Mouse (Mus musculus) embryonic facial prominence, embryonic 10.5 days (tissue): ENCODE measurements around the gene Ermard. TPM values are rescaled to one million over a fixed set of nuclear protein-coding genes. Genes with fewer than 3 reads are reported as not detected.
"Not testable (repeated sequence)": the region's sequence is repeated elsewhere in the genome, so short reads cannot be mapped to it uniquely, and the experiment has no call there.

Source experiments
- DNase-seq: peaks from one replicate; pipeline ENCODE4 v3.0.0-alpha.2; 2017; ENCODE audit warnings: low spot score
- H3K27ac ChIP-seq: fragments of 300-500 bp; sonication (generic); replicated peaks from 2 replicates; pipeline ENCODE4 v1.5.1; 2016; ENCODE audit warnings: mild to moderate bottlenecking
- H3K27me3 ChIP-seq: fragments of 300-500 bp; sonication (generic); replicated peaks from 2 replicates; pipeline ENCODE4 v1.6.1; 2016; ENCODE audit warnings: low read depth, mild to moderate bottlenecking; ENCODE audit not compliant: poor library complexity, severe bottlenecking
- H3K36me3 ChIP-seq: fragments of 300-500 bp; sonication (generic); replicated peaks from 2 replicates; pipeline ENCODE4 v1.6.1; 2016; ENCODE audit warnings: mild to moderate bottlenecking, moderate library complexity
- H3K4me1 ChIP-seq: fragments of 300-500 bp; sonication (generic); 2 replicates; pipeline ENCODE4 v1.6.1; 2016
- H3K4me3 ChIP-seq: fragments of 300-500 bp; sonication (generic); 2 replicates; pipeline ENCODE4 v1.5.1; 2016; ENCODE audit warnings: mild to moderate bottlenecking, moderate library complexity
- H3K9me3 ChIP-seq: fragments of 300-500 bp; sonication (generic); 2 replicates; pipeline ENCODE4 v1.6.1; 2016; ENCODE audit warnings: mild to moderate bottlenecking
- WGBS: fragments of 180-500 bp; shearing (Covaris S2); methylation state at CpG from one replicate; pipeline ENCODE4 v1.1.7; 2016; 5-methylcytosine and 5-hydroxymethylcytosine counted together
- polyA plus RNA-seq: library from polyadenylated mRNA; unstranded; fragments of >200 nt; fragmentation: Nextera tagmentation; extraction: Ambion mirVana; gene quantifications from 2 replicates; pipeline ENCODE4 v1.2.1, GENCODE M21; 2016

Ermard gene
- polyA plus RNA-seq: 93.9 and 95.6 TPM in 2 replicates

- not testable (repeated sequence) for H3K36me3 ChIP-seq, H3K27me3 ChIP-seq, H3K9me3 ChIP-seq, H3K27ac ChIP-seq, H3K4me1 ChIP-seq, DNase-seq
- WGBS: under 1% methylated on average over 17 of the region's 56 CpGs
- peak within 1 kb of the TSS; percentile 42; the same call in 1 of the 2 replicates for H3K4me3 ChIP-seq
These were observed at the start of gene Ermard, which contains the start of the genes Tcte3 and Gm3448 for GRCm38 (mm10) chr17:15041175-15041729. Ermard (plus strand) TSS chr17:15041208. Tcte3 (minus strand) TSS chr17:15041488. Gm3448 (minus strand) TSS chr17:15041537.

DNA sequence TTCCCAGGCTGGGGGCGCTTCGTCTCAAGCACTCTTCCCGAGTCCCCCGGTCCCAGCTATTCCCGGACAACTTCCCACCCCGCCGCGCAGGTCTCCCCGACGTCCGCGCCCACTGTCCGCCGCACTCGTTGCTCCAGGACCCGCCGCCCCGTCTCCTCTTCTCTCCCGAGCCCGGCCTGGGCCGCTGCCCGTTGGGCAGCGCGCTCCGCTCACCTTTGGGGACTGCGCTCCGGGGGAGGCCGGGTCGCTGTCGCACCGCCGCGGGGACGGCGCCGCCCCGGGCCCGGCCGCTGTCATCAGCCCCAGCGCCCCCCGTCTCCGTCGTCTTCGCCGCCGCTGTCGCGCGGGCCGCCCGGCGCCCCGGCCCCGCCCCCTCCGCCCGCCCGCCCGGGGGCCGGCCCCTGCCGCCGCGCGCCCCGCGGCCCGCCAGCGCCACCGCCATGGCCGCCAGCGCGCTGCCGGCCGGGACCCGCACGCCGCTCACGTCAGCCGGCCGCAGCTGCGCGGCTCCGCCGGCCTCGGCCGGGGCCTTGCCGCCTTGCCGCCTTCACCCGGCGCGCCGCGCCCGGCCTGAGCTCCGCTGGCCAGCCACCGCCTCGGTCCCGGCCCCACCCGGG is 48.4 kb upstream of the Ermard start:
- WGBS: no CpG with 5 or more reads among the region's 98 CpGs
- DNase-seq, H3K27me3 ChIP-seq, H3K4me3 ChIP-seq, H3K9me3 ChIP-seq, H3K27ac ChIP-seq, H3K36me3 ChIP-seq, H3K4me1 ChIP-seq: not testable (repeated sequence)

DNA sequence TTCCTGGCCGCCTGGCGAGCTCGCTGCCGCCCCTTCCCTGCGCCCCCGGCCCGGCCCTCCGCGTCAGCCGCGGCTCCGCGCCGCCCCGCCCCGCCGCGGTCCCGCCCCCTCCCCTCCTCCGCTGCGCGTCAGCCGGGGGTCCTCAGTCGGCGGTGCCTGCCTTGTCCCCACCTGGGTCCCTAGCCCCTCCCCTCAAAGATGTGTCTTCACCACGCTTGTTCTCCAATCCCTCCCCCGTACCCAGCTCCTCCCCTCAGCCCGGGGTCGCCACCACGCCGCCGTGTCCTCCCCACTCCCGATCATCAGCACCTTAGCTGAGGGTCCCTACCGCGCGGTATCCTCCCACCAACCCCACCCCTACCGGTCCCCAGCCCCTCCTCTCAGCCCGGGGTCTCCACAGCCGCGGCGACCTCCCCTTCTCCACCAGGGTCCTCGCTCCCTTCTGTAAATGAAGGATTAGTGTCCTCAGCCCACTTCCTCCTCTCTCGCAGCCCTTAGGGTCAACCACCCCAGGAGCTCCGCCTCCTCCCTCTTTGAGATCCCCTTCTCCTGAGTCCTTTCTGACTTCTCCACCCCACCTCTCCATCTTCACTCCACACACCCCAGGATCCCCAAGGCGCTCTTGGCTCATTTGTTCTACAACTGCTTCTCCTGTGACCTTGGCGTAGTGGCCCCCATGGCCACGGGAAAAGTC is 47.7 kb upstream of the Ermard start:
- not testable (repeated sequence) for H3K4me1 ChIP-seq, H3K36me3 ChIP-seq, H3K4me3 ChIP-seq, H3K27ac ChIP-seq, DNase-seq, H3K9me3 ChIP-seq, H3K27me3 ChIP-seq
- no CpG with 5 or more reads among the region's 47 CpGs for WGBS

- DNase-seq, H3K4me1 ChIP-seq: not testable (repeated sequence)
- no CpG with 5 or more reads among the region's 5 CpGs for WGBS
These were observed 46.9 kb upstream of the Ermard start for GRCm38 (mm10) chr17:14994140-14994539.

DNA sequence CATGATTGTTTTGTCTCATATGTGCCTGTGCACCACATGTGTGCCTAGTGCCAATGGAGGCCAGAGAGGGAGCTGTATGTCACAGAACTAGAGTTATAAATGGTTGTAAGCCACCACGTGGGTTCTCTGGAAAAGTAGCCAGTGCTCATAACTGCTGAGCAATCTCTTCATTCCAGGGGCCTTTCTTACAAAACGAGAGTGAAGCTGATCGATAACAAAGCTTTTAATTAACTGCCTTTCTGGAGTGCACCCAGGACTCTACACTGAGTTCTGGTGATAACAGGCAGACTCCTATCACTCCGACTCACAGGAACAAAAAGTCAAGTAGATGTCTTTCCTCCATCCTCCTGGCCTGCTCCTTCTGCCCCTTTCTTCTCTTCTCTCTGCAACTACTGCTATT is 41.0 kb upstream of the Ermard start:
- not testable (repeated sequence) for H3K27me3 ChIP-seq, DNase-seq, H3K4me1 ChIP-seq, H3K36me3 ChIP-seq, H3K27ac ChIP-seq, H3K4me3 ChIP-seq, H3K9me3 ChIP-seq
- WGBS: no CpG with 5 or more reads among the region's 4 CpGs

More at GRCm38 (mm10) chr17:14994140-14994539, 46.9 kb upstream of the Ermard start:
- not testable (repeated sequence) for H3K4me3 ChIP-seq, H3K27ac ChIP-seq, H3K27me3 ChIP-seq, H3K36me3 ChIP-seq, H3K9me3 ChIP-seq

DNA sequence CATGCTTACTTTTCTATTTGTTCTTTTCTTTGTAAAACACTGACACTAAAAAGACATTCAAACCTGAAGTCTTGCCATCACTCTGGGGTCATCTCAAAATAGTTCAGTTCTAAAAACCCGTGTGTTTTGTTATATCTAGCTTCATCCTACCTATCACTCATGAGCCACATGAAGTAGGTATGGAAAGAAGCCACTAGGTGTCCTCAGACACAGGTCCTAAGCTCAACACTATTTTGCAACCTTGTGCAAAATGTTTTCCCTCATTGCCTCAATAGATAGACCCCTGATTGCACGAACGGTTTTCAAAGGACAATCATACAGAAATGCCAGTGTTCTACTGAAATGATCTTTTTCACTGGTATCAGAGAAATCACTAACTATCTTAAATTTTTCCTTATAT is 31.9 kb upstream of the Ermard start:
- H3K4me3 ChIP-seq, H3K27ac ChIP-seq, DNase-seq, H3K27me3 ChIP-seq, H3K36me3 ChIP-seq, H3K9me3 ChIP-seq, H3K4me1 ChIP-seq: not testable (repeated sequence)
- no CpG with 5 or more reads among the region's 3 CpGs for whole genome bisulfite sequencing

GRCm38 (mm10) chr17:15009706-15010413 is 31.1 kb upstream of the Ermard start, which contains the start of gene Gm3435:
Gm3435 (plus strand) TSS chr17:15010176.
- DNase-seq, H3K36me3 ChIP-seq, H3K27ac ChIP-seq, H3K4me3 ChIP-seq, H3K4me1 ChIP-seq, H3K9me3 ChIP-seq, H3K27me3 ChIP-seq: not testable (repeated sequence)
- WGBS: no CpG with 5 or more reads among the region's 60 CpGs

DNA sequence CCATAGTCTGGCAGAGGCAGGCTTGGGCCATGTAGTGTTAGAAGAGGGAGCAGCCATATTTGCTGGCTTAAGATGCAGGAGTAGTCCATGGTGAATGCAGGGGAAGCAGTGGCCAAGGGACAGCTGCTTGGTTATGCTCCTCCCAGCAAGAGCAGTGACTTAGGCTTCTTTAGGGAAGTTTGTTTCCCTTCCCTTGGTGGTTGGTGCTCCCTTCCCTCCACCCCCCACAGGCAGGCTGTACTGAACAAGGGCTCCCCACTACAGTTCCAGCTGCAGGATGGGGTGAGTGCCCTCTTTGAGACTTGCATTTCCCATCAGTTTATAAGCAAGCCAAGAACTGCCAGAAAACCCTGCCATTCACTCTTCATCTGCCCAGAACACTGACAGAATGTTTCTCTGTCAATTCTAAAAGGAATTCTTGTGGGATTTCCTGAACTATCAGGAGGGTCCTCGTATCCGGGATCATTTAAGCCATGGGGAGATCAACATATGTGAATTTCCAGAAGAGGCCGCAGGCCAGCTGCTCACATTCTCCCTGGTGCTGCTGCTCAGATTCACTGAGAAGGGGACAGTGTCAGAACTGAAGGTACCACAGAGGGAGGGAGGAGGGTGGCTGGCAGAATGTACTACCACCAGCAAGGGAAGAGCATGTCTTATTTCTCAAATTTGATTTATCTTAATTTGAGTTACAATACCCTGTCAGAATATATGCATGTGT is 19.3 kb upstream of the Ermard start:
- 86% methylated on average over 3 of the region's 3 CpGs for WGBS
- H3K36me3 ChIP-seq, H3K4me1 ChIP-seq, DNase-seq, H3K27ac ChIP-seq, H3K9me3 ChIP-seq, H3K27me3 ChIP-seq, H3K4me3 ChIP-seq: not testable (repeated sequence)

GRCm38 (mm10) chr17:15023878-15024492 is 17.0 kb upstream of the Ermard start:
- H3K9me3 ChIP-seq, DNase-seq, H3K36me3 ChIP-seq, H3K4me3 ChIP-seq, H3K27ac ChIP-seq, H3K27me3 ChIP-seq, H3K4me1 ChIP-seq: not testable (repeated sequence)
- WGBS: no CpG with 5 or more reads among the region's 97 CpGs

GRCm38 (mm10) chr17:15024502-15025193 is 16.4 kb upstream of the Ermard start:
- not testable (repeated sequence) for H3K4me3 ChIP-seq, H3K4me1 ChIP-seq, H3K9me3 ChIP-seq, H3K27me3 ChIP-seq, DNase-seq, H3K36me3 ChIP-seq, H3K27ac ChIP-seq
- no CpG with 5 or more reads among the region's 48 CpGs for WGBS

DNA sequence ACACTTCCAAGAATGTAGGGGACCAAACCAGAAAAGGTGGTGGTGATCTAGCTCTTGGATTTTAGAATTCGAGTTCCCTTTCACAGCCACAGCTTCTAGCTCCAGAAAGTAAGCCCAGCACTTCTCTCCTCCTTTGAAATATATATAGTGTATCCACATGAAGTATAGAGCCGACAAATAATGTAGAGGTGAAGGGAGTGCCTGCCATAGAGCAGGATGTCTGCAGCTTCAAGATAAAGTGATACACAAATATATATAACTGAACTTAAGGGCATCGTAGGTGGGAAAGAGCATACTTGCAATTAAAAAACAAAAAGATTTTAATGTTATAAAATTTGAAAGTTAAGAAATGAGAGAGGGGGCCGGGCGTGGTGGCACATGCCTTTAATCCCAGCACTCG is 15.5 kb upstream of the Ermard start:
- H3K9me3 ChIP-seq, H3K36me3 ChIP-seq, H3K27ac ChIP-seq, DNase-seq, H3K4me1 ChIP-seq, H3K27me3 ChIP-seq, H3K4me3 ChIP-seq: not testable (repeated sequence)
- no CpG with 5 or more reads among the region's 6 CpGs for WGBS
